Mouse (Mus musculus) forebrain, embryonic 14.5 days (tissue): ENCODE data around the gene Zbtb49. TPM values are rescaled to one million over a fixed set of nuclear protein-coding genes. Genes with fewer than 3 reads are reported as not detected.
A peak's percentile ranks its signal among the peaks of the same experiment; 100 is the strongest.

Experiments used
- ATAC-seq: fragments of 200-750 bp; cut with Nextera tagmentation; 2 replicates; pipeline ENCODE4 v1.8.0; 2017; ENCODE audit warnings: mild to moderate bottlenecking, moderate library complexity
- DNase-seq: peaks from one replicate; pipeline ENCODE4 v3.0.0-alpha.2; 2015; ENCODE audit warnings: low spot score
- H3K27ac ChIP-seq: fragments of 300-500 bp; sonication (generic); 2 replicates; pipeline ENCODE4 v1.5.1; 2014; ENCODE audit warnings: low read depth, mild to moderate bottlenecking, control low read depth, low read length, moderate library complexity
- H3K27me3 ChIP-seq: fragments of 300-500 bp; sonication (generic); replicated peaks from 2 replicates; pipeline ENCODE4 v1.6.1; 2014; ENCODE audit warnings: low read length, control low read depth, mixed read lengths; ENCODE audit not compliant: control insufficient read depth, insufficient read depth
- H3K36me3 ChIP-seq: fragments of 300-500 bp; sonication (generic); 2 replicates; pipeline ENCODE4 v1.6.1; 2014; ENCODE audit warnings: low read length, control low read depth; ENCODE audit not compliant: control insufficient read depth, insufficient read depth
- H3K4me1 ChIP-seq: fragments of 300-500 bp; sonication (generic); 2 replicates; pipeline ENCODE4 v1.6.1; 2014; ENCODE audit warnings: antibody characterized with exemption, low read length, control low read depth; ENCODE audit not compliant: control insufficient read depth, insufficient read depth
- H3K4me2 ChIP-seq: fragments of 300-500 bp; sonication (generic); 2 replicates; pipeline ENCODE4 v1.6.1; 2014; ENCODE audit warnings: mild to moderate bottlenecking, control low read depth, low read length
- H3K4me3 ChIP-seq: fragments of 300-500 bp; sonication (generic); 2 replicates; pipeline ENCODE4 v1.5.1; 2014; ENCODE audit warnings: low read depth, low read length, control low read depth
- H3K9ac ChIP-seq: fragments of 300-500 bp; sonication (generic); 2 replicates; pipeline ENCODE4 v1.6.1; 2014; ENCODE audit warnings: mild to moderate bottlenecking, low read length, control low read depth, moderate library complexity
- H3K9me3 ChIP-seq: fragments of 300-500 bp; sonication (generic); replicated peaks from 2 replicates; pipeline ENCODE4 v1.6.1; 2016; ENCODE audit warnings: low read length, control low read depth, mixed read lengths; ENCODE audit not compliant: control insufficient read depth
- WGBS: fragments of 180-500 bp; shearing (Covaris S2); extraction: QIAGEN DNeasy Blood & Tissue Kit; methylation state at CpG from one replicate; pipeline ENCODE4 v1.1.7; 2014; 5-methylcytosine and 5-hydroxymethylcytosine counted together
- polyA plus RNA-seq: library from polyadenylated mRNA; unstranded; fragments of >200 nt; fragmentation: Nextera tagmentation; extraction: Ambion mirVana; gene quantifications from 2 replicates; pipeline ENCODE4 v1.2.1, GENCODE M21; 2014

Zbtb49 gene
- polyA plus RNA-seq, 1 experiment from 2014 or later, result 15.9 TPM

DNA sequence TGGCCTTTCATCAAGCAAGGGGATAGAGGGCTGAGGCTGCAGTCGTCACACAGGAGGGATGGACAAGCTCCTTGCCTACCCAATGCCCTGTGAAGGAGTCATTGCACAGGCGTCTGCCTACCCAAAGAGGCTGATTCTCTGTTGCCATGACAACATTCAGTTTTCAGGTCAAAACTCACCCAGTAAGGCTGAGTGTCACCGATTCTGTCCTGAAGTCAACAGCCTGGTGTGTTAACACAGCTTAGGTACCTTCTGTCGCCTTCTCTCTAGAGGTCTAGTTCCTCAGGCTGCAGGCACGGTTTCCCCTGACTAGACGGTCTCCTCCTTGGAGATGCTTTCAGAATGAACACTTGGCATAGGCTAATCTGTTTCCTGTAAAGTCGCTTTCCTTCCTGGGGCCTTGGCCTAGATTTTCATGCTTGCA, 14.9 kb downstream of the Zbtb49 start:
- Histone ChIP-seq H3K4me2 (no peak overlapping the region), H3K4me1 (0 out of 2 replicates have a peak, but pooled peaks cover 4% of the 10 kb centered on the region), H3K9ac (no peak overlapping the region), H3K9me3 (no peaks in the 10 kb centered on the region), H3K36me3 (peaks cover 80% of the 10 kb centered on the region), H3K27me3 (no peaks in the 10 kb centered on the region), H3K27ac (no peak overlapping the region), H3K4me3 (no peak overlapping the region)
- DNase-seq (no peak), ATAC-seq (no peak)
- WGBS, result 80% methylated on average over 7 of the region's 7 CpGs

DNA sequence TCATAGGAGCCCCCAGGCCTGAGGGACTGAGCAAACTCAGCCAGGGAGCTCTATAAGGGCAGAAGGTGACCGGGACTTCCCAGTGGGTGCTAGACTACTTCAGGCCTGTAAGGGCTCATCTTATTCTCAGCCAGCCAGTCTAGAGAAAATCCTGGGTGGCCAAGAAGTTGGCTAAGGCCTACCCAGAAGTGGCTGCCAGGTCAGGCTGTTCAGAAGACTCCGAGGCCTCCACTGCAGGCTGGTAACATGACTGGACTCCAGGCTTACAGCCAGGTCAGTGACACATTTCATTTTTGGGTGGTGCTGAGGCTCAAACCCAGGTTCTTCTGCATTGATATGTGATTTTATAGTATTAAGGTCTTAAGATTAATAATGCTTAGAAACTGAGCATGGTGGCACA, 20.6 kb downstream of the Zbtb49 start:
- peaks cover 55% of the 10 kb centered on the region for H3K36me3 ChIP-seq
- H3K4me3 ChIP-seq, result no peak overlapping the region
- WGBS, result 94% methylated on average over 2 of the region's 2 CpGs
- no peaks in the 10 kb centered on the region for H3K9me3 ChIP-seq
- H3K4me1 ChIP-seq, result peaks cover 4% of the 10 kb centered on the region; the same call in 1 of the 2 replicates
- no peak overlapping the region for H3K4me2 ChIP-seq
- no peak overlapping the region for H3K9ac ChIP-seq
- H3K27me3 ChIP-seq, result no peaks in the 10 kb centered on the region
- ATAC-seq, result no peak
- no peak for DNase-seq
- H3K27ac ChIP-seq, result no peak overlapping the region

DNA sequence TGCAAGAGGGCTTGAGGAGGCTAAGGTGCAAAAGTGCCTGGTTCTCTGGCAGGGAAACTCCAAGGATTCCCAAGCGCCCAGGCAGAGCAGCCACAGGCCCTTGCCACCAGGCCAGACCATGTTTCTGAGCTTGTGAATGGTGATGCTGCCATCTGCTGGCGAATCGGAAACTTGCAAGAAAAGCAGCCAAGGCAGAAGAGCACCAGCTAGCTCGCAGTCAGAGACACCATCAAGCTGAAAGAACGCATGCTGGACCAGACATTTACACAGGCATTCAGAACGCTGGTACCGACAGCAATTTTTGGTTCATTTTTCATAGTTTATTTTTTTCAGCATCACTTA, 22.8 kb downstream of the Zbtb49 start:
- peak; percentile 92 for DNase-seq
- 22% methylated on average over 7 of the region's 7 CpGs for WGBS
- no peak overlapping the region for H3K27ac ChIP-seq
- H3K4me1 ChIP-seq, result peaks cover 4% of the 10 kb centered on the region; the same call in 1 of the 2 replicates
- peak; percentile 87 for ATAC-seq
- H3K27me3 ChIP-seq, result no peaks in the 10 kb centered on the region
- no peak overlapping the region for H3K4me2 ChIP-seq
- peaks cover 33% of the 10 kb centered on the region for H3K36me3 ChIP-seq
- H3K9me3 ChIP-seq, result no peaks in the 10 kb centered on the region
- no peak overlapping the region for H3K4me3 ChIP-seq
- H3K9ac ChIP-seq, result no peak overlapping the region

DNA sequence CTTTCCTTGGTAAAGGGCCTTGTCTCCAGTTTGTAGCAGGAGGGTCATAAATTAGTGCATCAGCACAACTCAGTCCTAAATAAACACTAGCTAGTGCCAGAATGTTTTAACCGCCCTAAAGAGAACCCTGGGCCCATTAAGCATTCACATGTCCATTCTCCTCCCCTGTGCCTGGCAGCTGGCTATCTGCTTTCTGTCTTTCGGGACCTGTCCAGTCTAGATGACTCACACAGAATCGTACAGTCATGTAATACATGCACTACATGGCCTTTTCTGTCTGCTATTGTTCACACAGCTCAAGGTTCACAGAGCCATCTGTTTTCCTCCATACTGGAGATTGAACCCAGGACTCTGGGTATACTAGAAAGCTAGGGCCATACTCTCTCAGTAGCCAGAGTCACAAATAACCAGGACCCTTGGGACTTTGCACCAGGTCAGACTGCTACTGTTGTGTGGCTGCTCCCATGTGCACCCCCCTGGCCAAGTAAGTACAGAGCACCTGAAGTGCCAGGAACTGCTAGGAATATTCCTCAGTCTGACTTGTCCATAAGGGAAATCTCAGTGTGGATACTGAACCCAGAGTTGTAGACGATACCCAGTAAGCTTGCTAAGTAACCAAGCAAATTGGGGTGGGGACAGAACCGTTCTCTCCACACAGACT, 23.3 kb downstream of the Zbtb49 start:
- Histone ChIP-seq H3K27me3 (no peaks in the 10 kb centered on the region), H3K4me2 (no peak overlapping the region), H3K9me3 (no peaks in the 10 kb centered on the region), H3K4me3 (no peak overlapping the region), H3K36me3 (peaks cover 28% of the 10 kb centered on the region), H3K27ac (no peak overlapping the region), H3K9ac (no peak overlapping the region), H3K4me1 (peaks cover 4% of the 10 kb centered on the region; the same call in 1 of the 2 replicates)
- DNase-seq (no peak), ATAC-seq (peak; percentile 13; the same call in 1 of the 2 replicates)
- WGBS, result 78% methylated on average over 5 of the region's 5 CpGs

DNA sequence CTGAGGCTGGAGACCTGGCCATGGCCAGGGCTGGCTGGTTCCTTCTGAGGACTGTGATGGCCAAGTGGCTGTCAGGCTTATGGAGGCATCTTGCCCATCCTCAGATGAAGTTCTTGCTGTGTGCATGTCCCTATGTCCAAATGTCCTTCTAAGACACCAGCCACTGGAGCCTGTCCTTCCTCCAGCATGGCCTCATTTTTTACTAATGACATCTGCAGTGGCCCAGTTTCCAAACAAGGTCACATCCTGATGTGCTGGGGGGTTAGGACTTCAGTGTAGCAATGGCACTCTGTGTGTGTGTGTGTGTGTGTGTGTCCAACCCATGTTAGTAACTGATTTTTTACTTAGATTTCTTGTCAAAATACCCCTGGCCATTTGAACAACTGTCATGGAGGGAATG, 24.3 kb downstream of the Zbtb49 start:
- H3K27me3 ChIP-seq, result no peaks in the 10 kb centered on the region
- no peak overlapping the region for H3K4me3 ChIP-seq
- H3K4me2 ChIP-seq, result no peak overlapping the region
- DNase-seq (no peak), ATAC-seq (no peak)
- H3K36me3 ChIP-seq, result peaks cover 18% of the 10 kb centered on the region
- no peaks in the 10 kb centered on the region for H3K9me3 ChIP-seq
- no peak overlapping the region for H3K9ac ChIP-seq
- H3K27ac ChIP-seq, result no peak overlapping the region
- peaks cover 4% of the 10 kb centered on the region; the same call in 1 of the 2 replicates for H3K4me1 ChIP-seq

DNA sequence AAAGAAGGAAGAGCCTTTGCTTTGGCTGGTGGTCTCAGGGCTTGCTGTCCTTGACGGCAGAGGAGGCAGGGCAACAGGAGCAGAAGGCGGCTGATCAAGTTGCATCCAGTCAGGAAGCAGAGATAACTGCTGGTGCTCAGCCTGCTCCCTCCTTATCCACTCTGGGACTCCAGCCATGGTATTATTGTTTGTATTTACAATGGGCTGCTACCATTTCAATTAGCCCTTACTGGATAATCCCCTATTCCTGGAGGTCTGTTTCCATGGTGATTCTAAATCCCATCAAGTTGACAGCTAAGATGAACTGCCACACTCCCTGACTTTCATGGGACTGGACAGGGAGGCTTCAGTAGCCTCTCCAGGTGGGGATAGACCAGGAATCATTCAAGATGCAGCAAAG, 25.3 kb downstream of the Zbtb49 start:
- no peak overlapping the region for H3K4me3 ChIP-seq
- peaks cover 4% of the 10 kb centered on the region; the same call in 1 of the 2 replicates for H3K4me1 ChIP-seq
- ATAC-seq (no peak), DNase-seq (peak; percentile 25)
- no peaks in the 10 kb centered on the region for H3K27me3 ChIP-seq
- no peak overlapping the region for H3K9ac ChIP-seq
- no peak overlapping the region for H3K27ac ChIP-seq
- H3K4me2 ChIP-seq, result no peak overlapping the region
- H3K9me3 ChIP-seq, result no peaks in the 10 kb centered on the region
- peaks cover 10% of the 10 kb centered on the region; the same call in 1 of the 2 replicates for H3K36me3 ChIP-seq
- WGBS, result 0% methylated on average over 2 of the region's 2 CpGs

DNA sequence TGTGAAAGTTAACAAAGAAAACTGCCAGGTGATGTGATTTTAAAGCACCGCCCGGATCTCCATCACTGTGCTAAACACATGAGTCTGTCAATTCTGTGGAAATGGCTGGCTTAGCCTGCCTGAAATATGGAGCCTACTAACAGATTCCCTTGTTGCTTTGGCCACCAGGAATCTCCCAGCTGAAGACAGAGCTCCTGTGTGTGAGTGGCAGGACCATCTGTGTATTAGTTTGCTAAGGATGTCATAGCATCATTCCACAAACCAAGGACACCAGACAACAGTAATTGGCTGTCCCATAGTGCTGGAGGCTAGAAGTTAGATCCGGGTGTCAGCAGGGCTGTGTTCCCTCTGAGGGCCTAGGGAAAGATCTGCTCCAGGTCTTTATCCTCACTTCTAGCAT, 29.4 kb downstream of the Zbtb49 start:
- no peaks in the 10 kb centered on the region for H3K27me3 ChIP-seq
- no peak for ATAC-seq

DNA sequence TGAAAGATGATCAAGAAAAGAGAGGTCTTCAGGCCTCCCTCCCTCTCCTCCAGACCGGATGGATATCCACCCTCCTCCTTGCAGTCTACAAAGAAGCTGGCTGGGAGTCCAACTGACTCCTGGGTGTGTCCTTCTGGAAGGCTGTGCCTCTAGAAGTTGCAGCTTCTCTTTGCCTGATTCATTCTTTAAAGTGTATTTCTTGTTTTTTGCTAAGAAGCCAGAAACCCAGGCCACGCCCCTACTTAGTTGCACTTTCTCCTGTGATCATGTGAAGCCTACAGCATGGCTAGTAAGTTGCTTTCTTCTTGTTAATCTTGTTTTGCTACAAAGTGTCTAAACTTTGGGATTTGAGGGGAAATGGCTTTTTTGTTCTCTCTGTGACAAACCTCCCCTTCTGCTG, 33.3 kb downstream of the Zbtb49 start:
- Histone ChIP-seq H3K9me3 (no peaks in the 10 kb centered on the region), H3K4me1 (no peaks in the 10 kb centered on the region), H3K4me3 (no peak overlapping the region), H3K4me2 (no peak overlapping the region), H3K9ac (no peak overlapping the region), H3K36me3 (no peaks in the 10 kb centered on the region), H3K27ac (no peak overlapping the region), H3K27me3 (no peaks in the 10 kb centered on the region)
- no peak for DNase-seq
- no peak for ATAC-seq
- WGBS, result 82% methylated on average over 2 of the region's 2 CpGs

More for the DNA sequence above, 29.4 kb downstream of the Zbtb49 start:
- H3K4me1 ChIP-seq, result peaks cover 4% of the 10 kb centered on the region; the same call in 1 of the 2 replicates
- WGBS, result 94% methylated on average over 3 of the region's 3 CpGs
- H3K36me3 ChIP-seq, result no peaks in the 10 kb centered on the region
- no peak for DNase-seq
- H3K4me3 ChIP-seq, result no peak overlapping the region
- H3K4me2 ChIP-seq, result no peak overlapping the region
- H3K9ac ChIP-seq, result no peak overlapping the region
- H3K27ac ChIP-seq, result no peak overlapping the region
- H3K9me3 ChIP-seq, result no peaks in the 10 kb centered on the region

DNA sequence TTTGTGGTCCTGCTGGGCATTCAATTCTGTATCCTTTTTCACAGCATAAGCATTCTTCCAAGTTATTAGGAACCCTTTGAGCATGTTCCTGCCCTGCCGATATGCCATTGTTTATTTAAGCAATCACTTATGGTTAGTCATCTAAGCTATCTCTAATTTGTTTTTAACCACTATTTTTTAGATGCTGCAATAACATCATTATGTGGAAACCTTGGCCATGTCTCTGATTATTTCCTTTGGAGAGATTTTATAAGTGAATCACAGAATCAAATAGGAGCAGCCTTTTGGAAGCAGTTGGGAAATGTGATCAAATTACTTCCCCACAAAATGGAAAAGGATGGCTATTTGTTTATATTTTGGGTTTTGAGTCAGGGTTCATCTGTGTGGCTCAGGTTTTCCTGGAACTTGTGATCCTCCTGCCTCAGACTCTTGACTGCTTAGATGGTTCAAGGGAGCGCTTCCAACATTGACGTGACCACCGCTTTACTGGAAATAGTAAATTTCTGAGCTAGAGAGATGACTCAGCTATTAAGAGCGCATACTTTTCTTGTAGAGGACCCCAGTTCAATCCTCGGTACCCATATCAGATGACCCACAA, 35.5 kb downstream of the Zbtb49 start:
- no peak for ATAC-seq
- Histone ChIP-seq H3K4me1 (no peaks in the 10 kb centered on the region), H3K36me3 (no peaks in the 10 kb centered on the region), H3K4me2 (no peak overlapping the region), H3K9ac (no peak overlapping the region), H3K4me3 (no peak overlapping the region), H3K27me3 (no peaks in the 10 kb centered on the region), H3K27ac (no peak overlapping the region), H3K9me3 (no peaks in the 10 kb centered on the region)
- DNase-seq, result no peak
- WGBS, result 87% methylated on average over 6 of the region's 6 CpGs
